Mouse (Mus musculus) heart, embryonic 11.5 days (tissue): ENCODE results near the gene Prkcd. TPM values are rescaled to one million over a fixed set of nuclear protein-coding genes. Genes with fewer than 3 reads are reported as not detected.
A peak's percentile ranks its signal among the peaks of the same experiment; 100 is the strongest.

Experiments
- ATAC-seq: fragments of 200-750 bp; cut with Nextera tagmentation; replicated peaks from 2 replicates; pipeline ENCODE4 v1.8.0; 2017; ENCODE audit warnings: moderate library complexity; ENCODE audit not compliant: insufficient number of reproducible peaks, low FRiP score, low TSS enrichment
- H3K27ac ChIP-seq: fragments of 300-500 bp; sonication (generic); 2 replicates; pipeline ENCODE4 v1.5.1; 2014; ENCODE audit warnings: mild to moderate bottlenecking, low read depth, low read length
- H3K27me3 ChIP-seq: fragments of 300-500 bp; sonication (generic); 2 replicates; pipeline ENCODE4 v1.6.1; 2014; ENCODE audit warnings: mild to moderate bottlenecking, low read length, mixed read lengths; ENCODE audit not compliant: control insufficient read depth, insufficient read depth
- H3K36me3 ChIP-seq: fragments of 300-500 bp; sonication (generic); 2 replicates; pipeline ENCODE4 v1.6.1; 2014; ENCODE audit warnings: mild to moderate bottlenecking, low read length, moderate library complexity, mixed read lengths; ENCODE audit not compliant: control insufficient read depth, insufficient read depth
- H3K4me1 ChIP-seq: fragments of 300-500 bp; sonication (generic); 2 replicates; pipeline ENCODE4 v1.6.1; 2014; ENCODE audit warnings: low read length; ENCODE audit not compliant: control insufficient read depth, insufficient read depth
- H3K4me2 ChIP-seq: fragments of 300-500 bp; sonication (generic); 2 replicates; pipeline ENCODE4 v1.6.1; 2014; ENCODE audit warnings: mild to moderate bottlenecking, moderate library complexity
- H3K4me3 ChIP-seq: fragments of 300-500 bp; sonication (generic); 2 replicates; pipeline ENCODE4 v1.5.1; 2014; ENCODE audit warnings: low read depth, low read length
- H3K9ac ChIP-seq: fragments of 300-500 bp; sonication (generic); 2 replicates; pipeline ENCODE4 v1.6.1; 2014; ENCODE audit warnings: mild to moderate bottlenecking, low read depth, low read length, moderate library complexity
- H3K9me3 ChIP-seq: fragments of 300-500 bp; sonication (generic); replicated peaks from 2 replicates; pipeline ENCODE4 v1.6.1; 2016; ENCODE audit warnings: low read length; ENCODE audit not compliant: control insufficient read depth
- WGBS: fragments of 180-500 bp; shearing (Covaris S2); extraction: QIAGEN DNeasy Blood & Tissue Kit; methylation state at CpG from one replicate; pipeline ENCODE4 v1.1.7; 2014; ENCODE audit not compliant: insufficient replicate concordance; 5-methylcytosine and 5-hydroxymethylcytosine counted together
- polyA plus RNA-seq: library from polyadenylated mRNA; unstranded; fragments of >200 nt; fragmentation: Nextera tagmentation; extraction: Ambion mirVana; gene quantifications from 2 replicates; pipeline ENCODE4 v1.2.1, GENCODE M21; 2014

The Prkcd gene
- polyA plus RNA-seq, 1 experiment from 2014 or later, result 25.5 TPM

GRCm38 (mm10) chr14:30570303-30570702 lies 55.7 kb downstream of the Prkcd start:
- ATAC-seq, result no peak
- H3K27ac ChIP-seq, result no peak overlapping the region
- no peak overlapping the region for H3K4me3 ChIP-seq
- H3K9me3 ChIP-seq, result no peaks in the 10 kb centered on the region
- H3K36me3 ChIP-seq, result peaks cover 56% of the 10 kb centered on the region
- H3K27me3 ChIP-seq, result no peaks in the 10 kb centered on the region
- no peaks in the 10 kb centered on the region for H3K4me1 ChIP-seq
- no peak overlapping the region for H3K9ac ChIP-seq
- 83% methylated on average over 9 of the region's 9 CpGs for WGBS
- no peak overlapping the region for H3K4me2 ChIP-seq

GRCm38 (mm10) chr14:30568016-30568415 lies 58.0 kb downstream of the Prkcd start:
- ATAC-seq, result no peak
- Histone ChIP-seq H3K4me3 (no peak overlapping the region), H3K27ac (no peak overlapping the region), H3K9ac (no peak overlapping the region), H3K27me3 (no peaks in the 10 kb centered on the region), H3K36me3 (peaks cover 53% of the 10 kb centered on the region), H3K4me2 (no peak overlapping the region), H3K4me1 (no peaks in the 10 kb centered on the region; the same call in 1 of the 2 replicates), H3K9me3 (no peaks in the 10 kb centered on the region)
- WGBS, result 89% methylated on average over 9 of the region's 9 CpGs

- Histone ChIP-seq H3K4me1 (no peaks in the 10 kb centered on the region; the same call in 1 of the 2 replicates), H3K4me3 (no peak overlapping the region), H3K4me2 (no peak overlapping the region), H3K27ac (no peak overlapping the region), H3K27me3 (no peaks in the 10 kb centered on the region), H3K9ac (no peak overlapping the region), H3K9me3 (no peaks in the 10 kb centered on the region), H3K36me3 (peaks cover 46% of the 10 kb centered on the region)
- ATAC-seq, result no peak
- 89% methylated on average over 6 of the region's 6 CpGs for WGBS
Measured at GRCm38 (mm10) chr14:30566317-30566716, 59.7 kb downstream of the Prkcd start.

- no peak overlapping the region for H3K27ac ChIP-seq
- no peak overlapping the region for H3K4me2 ChIP-seq
- peaks cover 44% of the 10 kb centered on the region for H3K36me3 ChIP-seq
- peak; percentile 44; the same call in 1 of the 2 replicates for ATAC-seq
- no peaks in the 10 kb centered on the region for H3K27me3 ChIP-seq
- H3K4me3 ChIP-seq, result no peak overlapping the region
- no peaks in the 10 kb centered on the region for H3K9me3 ChIP-seq
- H3K4me1 ChIP-seq, result no peaks in the 10 kb centered on the region; the same call in 1 of the 2 replicates
- WGBS, result 76% methylated on average over 2 of the region's 2 CpGs
- no peak overlapping the region for H3K9ac ChIP-seq
Measured at GRCm38 (mm10) chr14:30564451-30564850, 61.6 kb downstream of the Prkcd start.

- no peak overlapping the region for H3K4me2 ChIP-seq
- H3K27me3 ChIP-seq, result no peaks in the 10 kb centered on the region
- no peaks in the 10 kb centered on the region; the same call in 1 of the 2 replicates for H3K4me1 ChIP-seq
- ATAC-seq, result no peak
- H3K4me3 ChIP-seq, result no peak overlapping the region
- H3K36me3 ChIP-seq, result peaks cover 34% of the 10 kb centered on the region
- no peak overlapping the region for H3K27ac ChIP-seq
- no peaks in the 10 kb centered on the region for H3K9me3 ChIP-seq
- no peak overlapping the region for H3K9ac ChIP-seq
Measured at GRCm38 (mm10) chr14:30562343-30562742, 63.7 kb downstream of the Prkcd start.

- Histone ChIP-seq H3K4me2 (no peak overlapping the region), H3K9ac (no peak overlapping the region), H3K9me3 (no peaks in the 10 kb centered on the region), H3K27me3 (no peaks in the 10 kb centered on the region), H3K36me3 (peaks cover 31% of the 10 kb centered on the region), H3K4me3 (no peak overlapping the region), H3K4me1 (no peaks in the 10 kb centered on the region; the same call in 1 of the 2 replicates), H3K27ac (no peak overlapping the region)
- ATAC-seq, result 0 out of 2 replicates have a peak, but pooled peaks have one; percentile 58
- WGBS, result 82% methylated on average over 14 of the region's 14 CpGs
Measured at GRCm38 (mm10) chr14:30561470-30562187, 64.4 kb downstream of the Prkcd start.

- H3K36me3 ChIP-seq, result peaks cover 31% of the 10 kb centered on the region
- no peak for ATAC-seq
- no peaks in the 10 kb centered on the region for H3K27me3 ChIP-seq
- no peaks in the 10 kb centered on the region; the same call in 1 of the 2 replicates for H3K4me1 ChIP-seq
- H3K4me3 ChIP-seq, result no peak overlapping the region
- 92% methylated on average over 13 of the region's 13 CpGs for WGBS
- no peaks in the 10 kb centered on the region for H3K9me3 ChIP-seq
- H3K4me2 ChIP-seq, result no peak overlapping the region
- no peak overlapping the region for H3K9ac ChIP-seq
- no peak overlapping the region for H3K27ac ChIP-seq
Measured at GRCm38 (mm10) chr14:30560803-30561389, 65.1 kb downstream of the Prkcd start.

GRCm38 (mm10) chr14:30559321-30559850 lies 66.6 kb downstream of the Prkcd start:
- Histone ChIP-seq H3K36me3 (peaks cover 23% of the 10 kb centered on the region), H3K9ac (no peak overlapping the region), H3K4me2 (no peak overlapping the region), H3K27me3 (no peaks in the 10 kb centered on the region), H3K4me1 (no peaks in the 10 kb centered on the region), H3K4me3 (no peak overlapping the region), H3K9me3 (no peaks in the 10 kb centered on the region), H3K27ac (no peak overlapping the region)
- ATAC-seq, result no peak
- WGBS, result 92% methylated on average over 17 of the region's 17 CpGs
